Mouse (Mus musculus) inflammation-experienced regulatory T-cells, adult 6 months (primary cell): ENCODE measurements around the gene Ykt6. TPM values are rescaled to one million over a fixed set of nuclear protein-coding genes. Genes with fewer than 3 reads are reported as not detected.

Experiments used
- polyA plus RNA-seq, 3 experiments: library from polyadenylated mRNA; unstranded; fragments of 100-300 nt; shearing (Covaris generic); gene quantifications; one replicate each; pipeline ENCODE4 v1.2.1; 2017

Gene Ykt6
- polyA plus RNA-seq, 3 experiments from 2014 or later = 26.3 to 31.4 (median 27.1) TPM

Other genes with a start within 250 kb of the Ykt6 start
- 10 to 100 TPM; 32.6 to 72.2 (median 48.1) TPM for gene Mrps24, start 240.0 kb upstream of the Ykt6 start, polyA plus RNA-seq
- gene Urgcp, start 193.3 kb upstream of the Ykt6 start, polyA plus RNA-seq = 1 to 10 TPM; 4.8 to 7.2 (median 6.3) TPM
- 100 to 1,000 TPM; 127 to 153 (median 139) TPM for gene Dbnl, start 167.2 kb upstream of the Ykt6 start, polyA plus RNA-seq
- 1 to 10 TPM; 1.6 to 2.3 (median 2.3) TPM for gene Pgam2, start 152.0 kb upstream of the Ykt6 start, polyA plus RNA-seq
- 10 to 100 TPM; 15.9 to 27.5 (median 21.3) TPM for gene Polm, start 117.7 kb upstream of the Ykt6 start, polyA plus RNA-seq
- gene Aebp1, start 93.7 kb upstream of the Ykt6 start, polyA plus RNA-seq = under 1 TPM in 2 of 3 experiments, not detected in 1; 0.13 to 0.90 TPM
- gene Pold2, start 77.4 kb upstream of the Ykt6 start, polyA plus RNA-seq = 10 to 100 TPM; 22.6 to 33.0 (median 30.2) TPM
- gene Myl7, start 56.9 kb upstream of the Ykt6 start, polyA plus RNA-seq = not detected
- gene Gck, start 5.6 kb upstream of the Ykt6 start, polyA plus RNA-seq = not detected
- gene Camk2b, start 110.7 kb downstream of the Ykt6 start, polyA plus RNA-seq = 10 to 100 TPM in 2 of 3 experiments, 1 to 10 TPM in 1; 5.3 to 16.7 (median 11.0) TPM
- not detected for gene A730071L15Rik, start 244.3 kb downstream of the Ykt6 start, polyA plus RNA-seq
- 10 to 100 TPM; 26.7 to 38.8 (median 38.5) TPM for gene Nudcd3, start 244.7 kb downstream of the Ykt6 start, polyA plus RNA-seq